Mouse (Mus musculus): ENCODE measurements around the gene Sec24b. TPM values are rescaled to one million over a fixed set of nuclear protein-coding genes. Genes with fewer than 3 reads are reported as not detected.

The Sec24b gene
- polyA plus RNA-seq, 1 experiment, result 58.2 TPM

DNA sequence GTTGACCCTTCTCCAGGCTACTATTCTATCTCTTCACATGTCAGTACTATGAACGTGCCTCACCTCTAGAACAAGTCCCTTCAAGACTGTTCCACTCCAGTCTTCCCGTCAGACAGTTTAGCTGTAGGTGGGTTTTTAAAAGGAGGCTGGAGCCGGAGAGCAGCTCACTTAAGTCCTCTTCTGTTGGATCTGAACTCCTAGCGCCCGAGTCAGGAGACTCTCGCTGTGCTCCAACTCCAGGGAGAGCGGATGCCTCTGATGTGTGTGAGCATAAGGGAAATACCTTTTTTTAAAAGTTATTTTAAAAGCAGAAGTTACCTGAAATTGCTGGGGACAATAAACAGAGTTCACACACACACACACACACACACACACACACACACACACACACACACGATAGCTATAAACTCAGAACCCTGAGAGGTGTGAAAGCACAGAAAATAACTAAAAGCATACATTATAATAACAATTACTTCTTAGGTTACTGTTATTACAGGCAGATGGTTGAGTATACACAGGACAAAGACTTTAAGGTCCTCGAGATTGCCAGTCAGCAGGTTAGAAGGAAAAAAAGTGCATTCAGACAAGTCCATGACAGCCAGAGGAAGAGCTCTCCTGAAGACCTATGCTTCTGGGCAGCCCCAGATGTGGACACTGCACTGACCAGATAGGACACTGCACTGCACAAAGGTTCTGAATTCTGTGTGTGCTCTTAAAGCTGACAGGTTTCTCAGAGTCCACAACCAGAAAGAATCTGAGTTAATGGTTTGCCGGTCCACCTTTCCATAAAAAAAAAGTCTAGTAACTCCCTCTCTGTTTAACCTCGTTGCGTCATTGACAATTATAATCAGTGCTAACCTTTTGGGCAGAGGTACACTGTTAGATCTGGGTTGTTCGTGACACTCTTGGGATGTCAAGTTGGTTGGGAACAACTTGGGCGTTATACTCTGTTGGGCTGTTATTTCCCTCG, 5.7 kb downstream of the Sec24b start:
- peaks cover 14% of the 10 kb centered on the region for H3K4me1 ChIP-seq (ENCODE audit: control insufficient read depth, insufficient read depth, insufficient read length)
- no peak overlapping the region for H3K4me3 ChIP-seq (ENCODE audit: extremely low read depth, insufficient read depth, insufficient read length)
- 85% methylated on average over 15 of the region's 15 CpGs for WGBS
- H3K27me3 ChIP-seq (ENCODE audit: control insufficient read depth, insufficient read depth, low read length), result no peaks in the 10 kb centered on the region
- H3K27ac ChIP-seq (ENCODE audit: insufficient read depth, low read length), result no peak overlapping the region
- TF ChIP-seq POLR2A (IDR thresholded peaks at IDR 0.05; ENCODE audit: low read depth, low read length), result no peak
- no peak for TF ChIP-seq CTCF (IDR thresholded peaks at IDR 0.05; ENCODE audit: extremely low read depth, insufficient read depth, insufficient read length, insufficient replicate concordance)
- no peaks in the 10 kb centered on the region for H3K36me3 ChIP-seq (ENCODE audit: control insufficient read depth, insufficient read depth, low read length)
- DNase-seq (ENCODE audit: low read depth in 1 of 2, low spot score in 2 of 2), result no peak

DNA sequence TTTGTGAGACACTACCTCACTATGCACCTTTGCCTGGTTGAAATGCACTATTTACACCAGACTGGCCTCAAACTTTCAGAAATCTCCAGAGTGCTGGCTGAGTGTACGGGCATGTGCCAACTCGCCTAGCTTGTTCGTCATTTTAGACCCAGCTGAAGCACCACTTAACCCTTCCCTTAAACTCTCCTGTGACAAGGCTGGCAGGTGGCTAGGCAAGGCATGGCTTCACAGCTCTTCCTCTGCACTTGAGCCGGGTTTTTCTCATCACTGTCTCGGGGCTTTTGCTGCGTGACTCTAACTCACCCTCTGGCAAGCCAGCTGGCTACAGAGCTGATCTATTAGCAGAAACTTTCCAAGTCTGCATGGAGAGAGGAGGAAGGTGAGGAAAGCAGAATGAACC, 6.8 kb downstream of the Sec24b start:
- Histone ChIP-seq H3K27ac (ENCODE audit: insufficient read depth, low read length) (no peak overlapping the region), H3K4me3 (ENCODE audit: extremely low read depth, insufficient read depth, insufficient read length) (no peak overlapping the region), H3K36me3 (ENCODE audit: control insufficient read depth, insufficient read depth, low read length) (no peaks in the 10 kb centered on the region), H3K4me1 (ENCODE audit: control insufficient read depth, insufficient read depth, insufficient read length) (peaks cover 12% of the 10 kb centered on the region; the same call in 1 of the 2 replicates), H3K27me3 (ENCODE audit: control insufficient read depth, insufficient read depth, low read length) (no peaks in the 10 kb centered on the region)
- DNase-seq (ENCODE audit: low read depth in 1 of 2, low spot score in 2 of 2), result no peak
- 87% methylated on average over 6 of the region's 6 CpGs for WGBS
- TF ChIP-seq CTCF (IDR thresholded peaks at IDR 0.05; ENCODE audit: extremely low read depth, insufficient read depth, insufficient read length, insufficient replicate concordance), result no peak
- TF ChIP-seq POLR2A (IDR thresholded peaks at IDR 0.05; ENCODE audit: low read depth, low read length), result no peak

DNA sequence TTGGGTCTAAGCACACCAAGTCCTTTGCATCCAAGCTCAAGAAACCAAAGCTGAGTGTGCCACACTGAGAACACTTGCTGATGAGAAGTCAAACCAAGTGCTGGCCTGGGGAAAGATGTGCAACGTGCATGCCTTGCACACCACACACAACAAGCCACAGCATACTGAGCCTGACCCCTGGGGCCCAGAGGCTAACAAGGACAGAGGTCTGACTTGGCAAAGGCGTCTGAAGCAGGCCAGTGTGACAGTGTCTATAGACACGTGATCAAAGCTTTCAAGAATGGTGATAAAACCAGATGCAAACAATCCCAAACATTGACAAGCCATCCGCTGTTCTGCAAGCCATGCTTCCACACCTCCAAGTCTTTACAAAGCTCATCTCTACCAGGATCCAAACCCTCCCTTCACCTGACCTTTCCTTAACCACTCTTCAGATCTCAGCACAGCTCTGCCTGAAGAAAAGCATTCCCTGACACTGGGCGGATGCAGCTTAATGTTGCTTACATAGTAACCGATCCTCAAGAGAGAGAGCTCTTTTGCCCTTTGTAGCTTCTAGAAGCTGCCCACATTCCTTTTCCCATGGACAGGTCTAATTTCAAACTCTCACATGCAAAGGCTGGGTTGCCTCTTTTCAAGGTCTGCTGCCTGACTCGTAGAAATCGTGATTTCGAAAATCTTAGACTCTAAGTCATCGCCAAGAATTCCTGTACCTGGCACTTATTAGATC, 7.8 kb downstream of the Sec24b start:
- Histone ChIP-seq H3K27me3 (ENCODE audit: control insufficient read depth, insufficient read depth, low read length) (no peaks in the 10 kb centered on the region), H3K4me3 (ENCODE audit: extremely low read depth, insufficient read depth, insufficient read length) (no peak overlapping the region), H3K27ac (ENCODE audit: insufficient read depth, low read length) (no peak overlapping the region), H3K36me3 (ENCODE audit: control insufficient read depth, insufficient read depth, low read length) (no peaks in the 10 kb centered on the region), H3K4me1 (ENCODE audit: control insufficient read depth, insufficient read depth, insufficient read length) (peaks cover 7% of the 10 kb centered on the region; the same call in 1 of the 2 replicates)
- no peak for DNase-seq (ENCODE audit: low read depth in 1 of 2, low spot score in 2 of 2)
- WGBS, result 87% methylated on average over 10 of the region's 10 CpGs
- no peak for TF ChIP-seq POLR2A (IDR thresholded peaks at IDR 0.05; ENCODE audit: low read depth, low read length)
- no peak for TF ChIP-seq CTCF (IDR thresholded peaks at IDR 0.05; ENCODE audit: extremely low read depth, insufficient read depth, insufficient read length, insufficient replicate concordance)

DNA sequence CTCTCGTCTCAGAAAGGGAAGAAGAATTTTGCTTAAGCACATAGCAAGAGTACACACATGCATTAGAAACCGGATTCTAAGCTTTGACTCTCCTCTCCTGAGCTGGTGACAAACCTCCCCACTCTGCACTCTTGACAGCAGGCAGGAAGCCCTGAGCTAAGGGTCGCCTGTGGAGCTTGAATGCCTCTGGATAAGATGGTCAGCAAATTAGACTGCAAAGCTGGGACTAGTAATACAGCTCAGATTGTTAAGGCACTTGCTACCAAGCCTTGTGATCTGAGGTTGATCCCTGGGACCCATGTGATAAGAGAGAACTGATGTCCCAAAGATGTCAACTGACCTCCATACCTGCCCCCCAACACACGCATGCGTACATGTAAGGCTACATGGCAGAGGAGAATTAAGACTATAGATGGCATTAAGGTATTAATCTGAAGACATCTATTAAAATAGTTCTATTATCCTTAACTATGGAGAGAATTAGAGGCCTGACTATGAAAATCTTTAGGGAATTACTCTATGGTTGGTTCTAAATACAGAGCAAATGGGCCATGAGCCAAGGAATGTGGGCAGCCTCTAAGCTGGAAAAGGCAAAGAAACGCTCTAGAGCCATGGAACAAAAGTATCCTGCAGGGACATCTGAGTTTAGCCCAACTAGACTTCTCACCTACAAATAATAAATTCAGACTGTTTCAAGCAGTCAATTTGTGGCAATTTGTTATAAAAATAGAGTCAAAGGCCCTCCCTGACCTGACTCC, 8.6 kb downstream of the Sec24b start:
- WGBS, result 77% methylated on average over 6 of the region's 6 CpGs
- no peaks in the 10 kb centered on the region for H3K27me3 ChIP-seq (ENCODE audit: control insufficient read depth, insufficient read depth, low read length)
- no peak for TF ChIP-seq CTCF (IDR thresholded peaks at IDR 0.05; ENCODE audit: extremely low read depth, insufficient read depth, insufficient read length, insufficient replicate concordance)
- TF ChIP-seq POLR2A (IDR thresholded peaks at IDR 0.05; ENCODE audit: low read depth, low read length), result no peak
- H3K27ac ChIP-seq (ENCODE audit: insufficient read depth, low read length), result no peak overlapping the region
- no peak for DNase-seq (ENCODE audit: low read depth in 1 of 2, low spot score in 2 of 2)
- H3K36me3 ChIP-seq (ENCODE audit: control insufficient read depth, insufficient read depth, low read length), result no peaks in the 10 kb centered on the region
- peaks cover 6% of the 10 kb centered on the region; the same call in 1 of the 2 replicates for H3K4me1 ChIP-seq (ENCODE audit: control insufficient read depth, insufficient read depth, insufficient read length)
- H3K4me3 ChIP-seq (ENCODE audit: extremely low read depth, insufficient read depth, insufficient read length), result no peak overlapping the region

DNA sequence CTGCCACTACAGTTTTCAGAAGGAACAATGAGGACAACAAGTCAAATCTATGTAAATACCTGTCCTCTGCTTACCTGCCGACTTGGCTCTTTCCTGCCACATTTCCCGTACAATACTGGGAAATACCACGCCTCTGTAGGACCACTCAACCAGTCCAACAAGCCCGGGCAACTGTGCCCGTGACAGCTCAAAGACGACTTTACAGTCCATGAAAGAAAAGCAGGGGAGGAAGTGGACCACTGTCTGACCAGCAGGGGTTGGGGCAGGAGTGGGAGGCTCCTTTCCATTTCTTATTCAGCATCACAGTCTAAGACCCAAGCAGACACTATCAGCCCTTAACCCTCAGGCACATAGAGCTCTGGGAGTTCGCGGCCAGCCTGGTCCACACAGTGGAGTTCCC, 9.2 kb downstream of the Sec24b start:
- Histone ChIP-seq H3K27ac (ENCODE audit: insufficient read depth, low read length) (no peak overlapping the region), H3K27me3 (ENCODE audit: control insufficient read depth, insufficient read depth, low read length) (no peaks in the 10 kb centered on the region), H3K4me3 (ENCODE audit: extremely low read depth, insufficient read depth, insufficient read length) (no peak overlapping the region), H3K4me1 (ENCODE audit: control insufficient read depth, insufficient read depth, insufficient read length) (peaks cover 6% of the 10 kb centered on the region; the same call in 1 of the 2 replicates), H3K36me3 (ENCODE audit: control insufficient read depth, insufficient read depth, low read length) (no peaks in the 10 kb centered on the region)
- no peak for DNase-seq (ENCODE audit: low read depth in 1 of 2, low spot score in 2 of 2)
- TF ChIP-seq CTCF (IDR thresholded peaks at IDR 0.05; ENCODE audit: extremely low read depth, insufficient read depth, insufficient read length, insufficient replicate concordance), result no peak
- TF ChIP-seq POLR2A (IDR thresholded peaks at IDR 0.05; ENCODE audit: low read depth, low read length), result no peak
- WGBS, result 87% methylated on average over 8 of the region's 8 CpGs

DNA sequence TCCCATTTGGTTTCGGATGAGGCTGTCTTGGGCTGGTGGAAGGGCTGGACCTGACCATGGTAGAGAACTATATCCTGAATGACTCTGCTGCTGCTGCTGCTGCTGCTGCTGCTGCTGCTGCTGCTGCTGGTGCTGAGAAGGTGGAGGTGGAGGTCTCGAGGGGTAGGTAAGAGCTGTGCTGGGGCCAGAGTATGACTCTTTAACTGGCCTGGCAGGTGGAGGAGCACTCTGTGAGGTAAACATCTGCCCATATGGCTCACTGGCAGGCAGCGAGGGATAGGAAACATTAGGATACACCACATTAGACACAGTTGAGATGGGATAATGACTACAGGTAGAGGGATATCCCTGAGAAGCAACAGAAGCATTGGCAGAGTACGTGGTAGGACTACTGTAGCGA, 20.6 kb downstream of the Sec24b start:
- TF ChIP-seq POLR2A (IDR thresholded peaks at IDR 0.05; ENCODE audit: low read depth, low read length), result no peak
- TF ChIP-seq CTCF (IDR thresholded peaks at IDR 0.05; ENCODE audit: extremely low read depth, insufficient read depth, insufficient read length, insufficient replicate concordance), result no peak
- no peak overlapping the region for H3K4me3 ChIP-seq (ENCODE audit: extremely low read depth, insufficient read depth, insufficient read length)
- no peak overlapping the region for H3K27ac ChIP-seq (ENCODE audit: insufficient read depth, low read length)
- H3K4me1 ChIP-seq (ENCODE audit: control insufficient read depth, insufficient read depth, insufficient read length), result no peaks in the 10 kb centered on the region
- 97% methylated on average over 5 of the region's 5 CpGs for WGBS
- H3K27me3 ChIP-seq (ENCODE audit: control insufficient read depth, insufficient read depth, low read length), result no peaks in the 10 kb centered on the region
- peaks cover 9% of the 10 kb centered on the region for H3K36me3 ChIP-seq (ENCODE audit: control insufficient read depth, insufficient read depth, low read length)
- DNase-seq (ENCODE audit: low read depth in 1 of 2, low spot score in 2 of 2), result no peak

Measured in spleen, adult 2 months (tissue).